Mouse (Mus musculus) CH12.LX (cell line): ENCODE measurements at regions not wholly inside any gene's neighbourhood (a gene's known extent, or its start where the extent isn't known, plus 50 kb on each side); places are given as distances from the start of the nearest gene placed in this dataset.

Experiments
- CTCF ChIP-seq, 2 experiments: IDR thresholded peaks in 1 of 2; conservative IDR thresholded peaks in 1 of 2; 2 replicates each; pipeline ENCODE4 v1.5.1; 2011 to 2012; ENCODE audit warnings: low read depth in 2 of 2, low read length in 2 of 2, improper control_type of control experiment in 1 of 2, inconsistent platforms in 1 of 2, mild to moderate bottlenecking in 1 of 2, moderate library complexity in 1 of 2
- EP300 ChIP-seq: IDR thresholded peaks from 2 replicates; pipeline ENCODE4 v1.6.1; 2011; ENCODE audit warnings: low read length, improper control_type of control experiment
- GABPA ChIP-seq: IDR thresholded peaks from 2 replicates; pipeline ENCODE4 v1.6.1; 2012; ENCODE audit warnings: low read depth, low read length, improper control_type of control experiment, inconsistent platforms; ENCODE audit not compliant: insufficient replicate concordance
- MAFK ChIP-seq: IDR thresholded peaks from 2 replicates; pipeline ENCODE4 v1.6.1; 2011; ENCODE audit warnings: low read length, improper control_type of control experiment; ENCODE audit not compliant: insufficient replicate concordance
- MAX ChIP-seq: IDR thresholded peaks from 2 replicates; pipeline ENCODE4 v1.6.1; 2011; ENCODE audit warnings: low read length, improper control_type of control experiment
- NRF1 ChIP-seq: IDR thresholded peaks from 2 replicates; pipeline ENCODE4 v1.6.1; 2014; ENCODE audit warnings: low read depth, mild to moderate bottlenecking, inconsistent platforms, low read length, improper control_type of control experiment, moderate library complexity
- POLR2A ChIP-seq: IDR thresholded peaks from 2 replicates; pipeline ENCODE4 v1.6.1; 2011; ENCODE audit warnings: low read depth, mild to moderate bottlenecking, improper control_type of control experiment, low read length
- POLR2AphosphoS2 ChIP-seq: IDR thresholded peaks from 2 replicates; pipeline ENCODE4 v1.6.1; 2011; ENCODE audit warnings: low read depth, low read length, improper control_type of control experiment
- RAD21 ChIP-seq: IDR thresholded peaks from 2 replicates; pipeline ENCODE4 v1.6.1; 2011; ENCODE audit warnings: low read depth, mild to moderate bottlenecking, low read length, improper control_type of control experiment, moderate library complexity
- RCOR1 ChIP-seq: conservative IDR thresholded peaks from 2 replicates; pipeline ENCODE4 v1.6.1; 2012; ENCODE audit warnings: low read depth, mild to moderate bottlenecking, inconsistent platforms, low read length, improper control_type of control experiment
- TBP ChIP-seq: conservative IDR thresholded peaks from 2 replicates; pipeline ENCODE4 v1.6.1; 2011; ENCODE audit warnings: low read depth, low read length, improper control_type of control experiment
- USF1 ChIP-seq: IDR thresholded peaks from 2 replicates; pipeline ENCODE4 v1.6.1; 2014; ENCODE audit warnings: low read depth, mild to moderate bottlenecking, inconsistent platforms, low read length, improper control_type of control experiment
- ZKSCAN1 ChIP-seq: IDR thresholded peaks from 2 replicates; pipeline ENCODE4 v1.6.1; 2012; ENCODE audit warnings: low read depth, inconsistent platforms, low read length, improper control_type of control experiment, borderline replicate concordance

DNA sequence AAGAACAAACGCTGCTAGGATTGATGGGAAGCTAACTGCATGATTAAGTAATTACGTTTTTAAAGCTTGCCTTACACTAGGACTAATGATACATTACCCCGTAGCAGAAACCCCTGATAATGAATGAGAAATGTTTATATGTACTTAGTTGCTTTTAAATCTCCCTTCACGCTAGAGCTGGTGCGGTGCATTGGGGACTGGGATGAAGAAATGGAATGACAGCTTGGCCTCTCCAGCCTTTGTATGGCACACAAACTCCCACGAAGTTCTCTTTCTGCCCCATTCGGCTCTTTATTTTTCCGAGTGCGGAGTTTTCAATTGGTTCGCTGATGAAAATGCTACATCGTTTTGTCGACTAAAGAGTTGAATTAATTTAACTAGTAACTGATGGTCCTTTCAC lies 659.8 kb downstream of the Tfap2b start:
- no peak for TF ChIP-seq CTCF (conservative IDR thresholded peaks at IDR 0.05 in 1 of 2, IDR thresholded peaks at IDR 0.05 in 1 of 2; ENCODE audit: low read depth in 2 of 2, low read length in 2 of 2)
- no peak for TF ChIP-seq ZKSCAN1
- TF ChIP-seq USF1: no peak
- TF ChIP-seq MAX: no peak
- no peak for TF ChIP-seq POLR2A
- no peak for TF ChIP-seq EP300
- TF ChIP-seq GABPA: no peak
- no peak for TF ChIP-seq RCOR1
- no peak for TF ChIP-seq POLR2AphosphoS2
- TF ChIP-seq NRF1: no peak
- TF ChIP-seq RAD21: no peak
- no peak for TF ChIP-seq MAFK
- TF ChIP-seq TBP: no peak
